Mouse (Mus musculus): ENCODE results near the gene Lrp1. TPM values are rescaled to one million over a fixed set of nuclear protein-coding genes. Genes with fewer than 3 reads are reported as not detected.

The Lrp1 gene
- total RNA-seq, 2 experiments from 2014 or later: 105 to 132 TPM

GRCm38 (mm10) chr10:127592850-127593249 lies 28.1 kb downstream of the Lrp1 start:
- no peak for DNase-seq

DNA sequence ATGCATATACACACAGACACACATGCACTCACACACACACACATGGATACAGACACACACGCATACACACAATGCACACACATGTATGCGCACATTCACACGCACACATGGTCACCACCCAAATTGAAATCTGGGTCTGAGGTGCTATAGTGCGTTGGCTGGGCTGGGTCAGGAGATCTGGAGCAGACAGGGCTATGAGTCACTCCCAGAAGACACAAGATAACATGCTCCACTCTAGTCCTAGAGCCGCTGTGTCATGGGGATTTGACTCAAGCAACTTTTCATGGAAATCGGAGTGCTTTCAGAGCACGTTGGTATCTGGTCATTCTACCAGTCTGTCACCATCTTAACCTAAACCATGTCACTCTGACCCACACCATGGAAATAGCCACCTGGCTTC lies 28.5 kb downstream of the Lrp1 start:
- no peak for DNase-seq

DNA sequence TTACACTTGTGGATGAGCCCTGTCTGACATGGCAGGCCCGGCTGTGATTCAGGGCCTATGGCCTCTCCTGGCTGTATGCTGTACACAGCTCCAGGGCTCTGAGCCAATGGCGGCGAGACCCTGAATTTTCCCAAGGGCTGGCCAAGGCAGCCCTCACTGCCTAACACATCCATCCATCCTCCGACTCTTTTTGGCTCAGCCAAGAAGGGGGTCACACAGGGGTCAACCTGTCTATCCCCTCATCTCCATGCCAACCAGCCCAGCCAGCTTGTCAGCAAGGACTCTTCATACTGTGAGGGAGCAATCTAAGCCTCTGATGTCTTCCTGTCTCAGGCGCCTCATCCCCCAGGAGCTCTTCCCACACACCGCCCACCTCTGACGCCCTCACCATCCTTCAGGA lies 29.4 kb downstream of the Lrp1 start:
- DNase-seq: no peak

DNA sequence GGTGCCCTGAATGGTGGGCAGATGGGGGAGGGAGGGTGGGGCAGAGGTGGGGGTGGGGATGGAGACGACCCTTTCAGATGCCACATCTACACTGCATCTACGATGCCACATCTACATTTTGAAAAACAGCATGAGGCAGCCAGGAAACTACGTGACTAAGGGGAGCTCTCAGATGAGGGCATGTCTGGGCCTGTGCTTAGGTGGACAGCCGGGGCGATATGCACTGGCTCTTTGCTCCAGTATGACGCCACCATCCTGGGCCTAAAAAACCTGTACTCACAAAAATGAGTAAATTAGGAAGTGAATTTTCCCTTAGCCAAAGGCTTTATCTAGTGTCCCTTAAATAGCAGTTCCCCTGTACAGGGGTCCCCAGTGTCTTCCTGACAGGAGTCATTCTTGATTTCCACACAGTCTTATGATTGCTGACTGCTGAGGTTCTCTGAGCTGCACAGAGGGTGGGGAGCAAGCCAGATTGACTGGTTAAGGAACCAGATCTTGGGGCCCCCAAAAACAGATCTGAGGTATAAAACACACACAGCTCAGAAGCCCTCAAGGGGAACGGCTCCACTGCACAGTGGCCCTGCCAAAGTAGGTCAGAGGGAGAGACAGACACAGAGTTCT lies 30.0 kb downstream of the Lrp1 start:
- DNase-seq: no peak

DNA sequence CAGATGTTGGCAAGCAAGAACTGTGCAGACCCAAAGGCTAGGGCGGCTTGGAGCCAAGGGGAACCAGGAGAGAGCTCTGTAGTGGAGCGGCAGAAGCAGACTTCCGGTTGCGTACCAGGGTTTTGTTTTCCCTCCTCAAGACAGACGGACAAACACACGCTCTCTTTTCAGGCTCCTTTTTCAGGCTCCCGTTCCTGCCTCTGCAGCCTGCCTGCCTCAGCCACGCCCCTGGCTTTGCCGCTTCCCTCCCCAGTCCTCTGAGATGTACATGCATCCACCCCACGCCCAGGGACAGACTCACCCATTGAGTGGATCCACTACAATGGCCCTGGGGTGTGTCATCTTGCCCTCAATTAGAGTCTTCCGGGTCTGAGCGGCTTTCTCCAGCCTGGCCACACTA lies 30.7 kb downstream of the Lrp1 start:
- no peak for DNase-seq

- no peak for DNase-seq
Observed at GRCm38 (mm10) chr10:127587776-127588175, 33.2 kb downstream of the Lrp1 start.

DNA sequence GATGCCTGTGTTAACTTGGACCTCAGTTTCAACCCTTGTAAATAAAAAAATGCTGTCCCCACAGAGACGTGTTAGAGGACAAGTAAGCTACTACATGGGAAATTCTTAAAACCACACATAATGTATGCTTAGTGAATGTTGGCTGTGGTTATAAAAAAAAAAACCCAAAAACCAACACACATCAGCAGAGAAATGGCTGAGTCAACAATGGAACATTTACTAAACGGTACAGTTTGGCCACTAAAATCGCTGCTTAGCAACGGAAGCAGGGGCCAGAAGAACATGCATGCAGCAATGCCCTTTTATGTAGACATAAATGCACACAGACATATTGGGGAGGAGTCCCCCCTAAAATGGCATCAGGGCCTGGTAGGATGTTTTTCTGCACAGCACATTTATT lies 34.7 kb downstream of the Lrp1 start:
- no peak for DNase-seq

GRCm38 (mm10) chr10:127585598-127585997 lies 35.4 kb downstream of the Lrp1 start:
- no peak for DNase-seq

GRCm38 (mm10) chr10:127583649-127584048 lies 37.3 kb downstream of the Lrp1 start:
- DNase-seq: no peak

- no peak for DNase-seq
Observed at GRCm38 (mm10) chr10:127581291-127581690, 39.7 kb downstream of the Lrp1 start.

- no peak for DNase-seq
Observed at GRCm38 (mm10) chr10:127577982-127578381, 43.0 kb downstream of the Lrp1 start.

GRCm38 (mm10) chr10:127577156-127577555 lies 43.8 kb downstream of the Lrp1 start:
- DNase-seq: no peak

- peak; percentile 65 for DNase-seq
Observed at GRCm38 (mm10) chr10:127576381-127576961, 44.5 kb downstream of the Lrp1 start.

- DNase-seq: no peak
Observed at GRCm38 (mm10) chr10:127575741-127576140, 45.2 kb downstream of the Lrp1 start.

DNA sequence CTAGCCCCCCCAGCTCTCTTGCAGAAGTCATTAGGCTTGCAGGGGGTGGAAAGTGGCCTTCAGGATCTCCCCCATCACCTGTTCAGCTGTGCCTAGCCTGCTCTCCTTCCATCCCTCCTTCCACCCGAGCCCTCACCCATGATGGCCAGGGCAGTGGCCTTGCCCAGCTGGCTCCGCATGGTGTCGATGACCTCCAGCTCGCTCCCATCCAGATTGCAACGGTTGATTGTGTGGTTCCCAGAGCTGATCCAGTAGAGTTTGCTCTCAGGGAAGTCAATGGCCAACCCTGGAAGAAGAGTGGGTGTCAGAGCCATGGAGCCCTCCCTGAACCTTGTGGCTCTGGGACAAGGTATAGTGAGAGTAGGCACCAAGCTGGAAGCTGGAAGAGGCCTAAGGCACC lies 48.7 kb downstream of the Lrp1 start:
- DNase-seq: no peak

- no peak for DNase-seq
Observed at GRCm38 (mm10) chr10:127570937-127571641, 49.9 kb downstream of the Lrp1 start.

DNA sequence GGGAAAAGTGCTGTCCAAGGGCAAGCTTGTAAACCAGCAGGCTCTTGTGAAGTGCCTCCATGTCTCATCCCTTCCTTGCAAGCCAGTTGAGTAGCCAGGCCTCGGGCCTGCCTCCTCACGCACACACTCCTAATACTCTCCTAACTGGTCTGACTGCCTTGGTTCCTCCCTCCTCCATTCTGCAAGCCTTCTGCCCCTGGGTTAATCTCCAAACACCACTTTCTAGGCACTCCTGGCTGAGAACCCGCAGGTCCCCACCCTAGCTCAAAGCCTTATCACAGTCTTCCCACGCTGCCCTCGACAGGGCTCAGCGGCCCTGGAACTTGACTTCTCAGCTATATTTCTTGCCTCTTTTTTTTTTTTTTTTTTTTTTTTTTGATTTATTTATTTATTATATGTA lies 50.6 kb downstream of the Lrp1 start:
- DNase-seq: no peak

DNA sequence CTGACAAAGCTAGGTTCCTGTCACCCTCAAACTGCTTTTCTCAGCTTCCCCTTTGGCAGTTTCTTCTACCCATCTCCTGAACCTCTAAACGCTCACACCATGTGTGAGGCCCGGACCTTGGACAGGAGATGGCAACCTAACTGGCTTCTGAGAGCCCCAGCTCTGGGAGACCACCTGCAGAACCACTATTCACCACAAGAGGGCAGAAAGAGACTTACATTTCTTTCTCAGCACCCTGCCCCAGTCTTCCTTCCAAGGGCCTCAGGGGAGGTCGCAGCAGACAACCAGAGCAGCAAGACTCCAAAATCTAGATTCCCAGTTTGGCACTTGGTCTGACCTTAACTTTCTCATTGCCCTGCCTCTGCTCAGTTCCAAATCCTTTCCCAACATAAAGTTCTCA lies 51.5 kb downstream of the Lrp1 start:
- peak; percentile 76 for DNase-seq

DNA sequence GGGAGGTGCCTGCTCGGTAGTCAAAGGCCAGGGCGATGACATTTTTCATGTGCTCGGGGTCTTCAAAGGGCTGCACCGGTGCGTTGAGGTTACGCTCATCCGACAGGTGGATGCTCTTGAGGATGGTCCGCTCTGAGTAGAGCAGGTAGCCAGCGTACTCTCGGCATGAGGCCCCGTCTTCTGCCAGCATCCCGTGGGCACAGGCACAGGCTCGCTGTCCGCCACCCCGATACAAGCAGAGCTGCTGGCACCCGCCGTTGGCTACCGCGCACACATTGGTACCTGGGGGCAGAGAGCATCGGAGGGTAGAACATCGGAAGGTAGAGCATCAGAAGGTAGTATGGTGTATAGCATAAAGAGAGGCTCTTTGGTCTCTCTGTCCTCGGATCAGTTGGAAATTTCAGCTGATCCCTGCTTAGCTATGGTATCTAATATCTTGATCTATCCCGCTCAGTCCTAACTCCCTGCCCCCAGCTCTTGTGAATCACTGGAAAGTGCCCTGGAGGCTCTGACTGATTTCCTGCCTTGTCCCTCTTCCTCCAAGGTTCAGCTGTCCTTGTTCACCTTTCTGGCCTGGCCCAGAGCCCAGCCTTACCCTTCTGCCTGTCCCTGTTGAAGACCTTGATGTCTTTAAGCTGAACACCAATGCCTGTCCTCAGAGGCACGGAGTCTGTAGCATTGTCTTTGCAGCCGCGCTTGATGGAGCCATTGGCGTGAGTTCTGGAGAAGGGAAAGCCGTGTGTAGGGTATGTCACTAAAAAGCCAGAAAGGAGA lies 54.2 kb downstream of the Lrp1 start:
- DNase-seq: no peak

DNA sequence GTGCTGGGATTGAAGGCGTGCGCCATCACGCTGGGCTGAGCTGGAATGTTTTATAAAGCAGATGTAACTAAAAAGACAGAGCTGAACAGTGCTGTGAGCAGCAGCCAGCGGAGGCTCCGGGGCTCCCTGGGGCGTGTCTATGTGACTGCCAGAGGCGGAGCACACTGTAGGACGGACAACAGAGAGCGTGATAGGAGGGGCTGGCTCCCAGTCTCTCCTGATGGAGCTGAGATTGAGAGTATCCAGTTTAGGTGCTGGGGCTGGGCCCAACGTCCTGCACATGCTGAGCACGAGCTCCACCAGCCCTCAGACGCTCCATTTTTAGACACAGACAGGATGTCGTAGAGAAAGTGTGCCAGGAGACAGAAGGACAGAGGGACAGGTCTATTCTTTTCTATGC lies 56.6 kb downstream of the Lrp1 start:
- peak; percentile 39 for DNase-seq

- DNase-seq: no peak
Observed at GRCm38 (mm10) chr10:127563840-127564239, 57.1 kb downstream of the Lrp1 start.

GRCm38 (mm10) chr10:127561145-127561544 lies 59.8 kb downstream of the Lrp1 start:
- DNase-seq: no peak

DNA sequence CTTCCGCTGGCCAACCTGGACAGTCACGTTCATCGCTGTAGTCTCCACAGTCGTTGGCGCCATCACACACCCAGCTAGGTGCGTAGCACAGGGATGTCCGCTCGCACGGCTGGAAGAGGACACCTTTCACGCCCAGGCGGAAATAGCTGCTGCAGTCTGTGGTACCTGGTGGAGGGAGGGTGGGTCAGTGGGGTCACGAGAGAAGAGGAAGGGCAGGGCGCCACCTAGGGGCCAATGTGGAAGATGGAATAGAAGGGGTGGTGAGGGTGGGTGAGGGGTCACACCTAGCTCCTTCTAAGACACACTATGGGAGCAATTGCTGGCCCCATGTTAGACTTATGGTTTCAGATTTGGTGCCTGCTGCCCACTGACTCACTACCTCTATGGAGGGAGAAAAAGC lies 63.6 kb downstream of the Lrp1 start:
- DNase-seq: no peak
